Mouse (Mus musculus): ENCODE measurements around the gene C77080. TPM values are rescaled to one million over a fixed set of nuclear protein-coding genes. Genes with fewer than 3 reads are reported as not detected.

Gene C77080
- polyA plus RNA-seq, 1 experiment from 2014 or later = 4.5 TPM

GRCm38 (mm10) chr4:129248243-129248767, 12.9 kb downstream of the C77080 start:
- peaks cover 5% of the 10 kb centered on the region for H3K27me3 ChIP-seq (ENCODE audit: control insufficient read depth, insufficient read depth, low read length)
- 1% methylated on average over 21 of the region's 74 CpGs for WGBS
- ATAC-seq (ENCODE audit: low read depth) = no peak

GRCm38 (mm10) chr4:129247381-129248242, 13.6 kb downstream of the C77080 start:
- H3K9me3 ChIP-seq (ENCODE audit: control insufficient read depth, low read length) = no peaks in the 10 kb centered on the region
- H3K4me1 ChIP-seq (ENCODE audit: control insufficient read depth, insufficient read depth, low read length) = peaks cover 16% of the 10 kb centered on the region; the same call in 1 of the 2 replicates
- WGBS = 14% methylated on average over 24 of the region's 24 CpGs
- peak overlapping the region; percentile 44 for H3K4me3 ChIP-seq (ENCODE audit: low read depth, low read length)
- ATAC-seq (ENCODE audit: low read depth) = no peak
- peak overlapping the region; percentile 60 for H3K9ac ChIP-seq (replicated peaks; ENCODE audit: low read depth, low read length)
- H3K27me3 ChIP-seq (ENCODE audit: control insufficient read depth, insufficient read depth, low read length) = peaks cover 5% of the 10 kb centered on the region
- H3K36me3 ChIP-seq (ENCODE audit: control insufficient read depth, insufficient read depth, low read length) = no peaks in the 10 kb centered on the region
- H3K4me2 ChIP-seq (ENCODE audit: low read depth, low read length) = peak overlapping the region; percentile 87
- no peak overlapping the region for H3K27ac ChIP-seq (ENCODE audit: low read depth, low read length)

More at GRCm38 (mm10) chr4:129248243-129248767, 12.9 kb downstream of the C77080 start:
- peaks cover 16% of the 10 kb centered on the region; the same call in 1 of the 2 replicates for H3K4me1 ChIP-seq (ENCODE audit: control insufficient read depth, insufficient read depth, low read length)
- peak overlapping the region; percentile 44 for H3K4me3 ChIP-seq (ENCODE audit: low read depth, low read length)
- no peaks in the 10 kb centered on the region for H3K9me3 ChIP-seq (ENCODE audit: control insufficient read depth, low read length)
- H3K9ac ChIP-seq (replicated peaks; ENCODE audit: low read depth, low read length) = peak overlapping the region; percentile 60
- peak overlapping the region; percentile 87 for H3K4me2 ChIP-seq (ENCODE audit: low read depth, low read length)
- H3K27ac ChIP-seq (ENCODE audit: low read depth, low read length) = no peak overlapping the region
- H3K36me3 ChIP-seq (ENCODE audit: control insufficient read depth, insufficient read depth, low read length) = no peaks in the 10 kb centered on the region

GRCm38 (mm10) chr4:129246360-129247301, 14.6 kb downstream of the C77080 start:
- ATAC-seq (ENCODE audit: low read depth) = no peak
- Histone ChIP-seq H3K9ac (replicated peaks; ENCODE audit: low read depth, low read length) (no peak overlapping the region), H3K27me3 (ENCODE audit: control insufficient read depth, insufficient read depth, low read length) (peaks cover 5% of the 10 kb centered on the region), H3K4me3 (ENCODE audit: low read depth, low read length) (no peak overlapping the region), H3K27ac (ENCODE audit: low read depth, low read length) (no peak overlapping the region), H3K36me3 (ENCODE audit: control insufficient read depth, insufficient read depth, low read length) (no peaks in the 10 kb centered on the region), H3K4me2 (ENCODE audit: low read depth, low read length) (no peak overlapping the region), H3K4me1 (ENCODE audit: control insufficient read depth, insufficient read depth, low read length) (peaks cover 15% of the 10 kb centered on the region; the same call in 1 of the 2 replicates), H3K9me3 (ENCODE audit: control insufficient read depth, low read length) (no peaks in the 10 kb centered on the region)
- WGBS = 40% methylated on average over 14 of the region's 15 CpGs

GRCm38 (mm10) chr4:129244802-129245201, 16.4 kb downstream of the C77080 start:
- Histone ChIP-seq H3K27ac (ENCODE audit: low read depth, low read length) (no peak overlapping the region), H3K36me3 (ENCODE audit: control insufficient read depth, insufficient read depth, low read length) (no peaks in the 10 kb centered on the region), H3K9me3 (ENCODE audit: control insufficient read depth, low read length) (no peaks in the 10 kb centered on the region), H3K4me2 (ENCODE audit: low read depth, low read length) (no peak overlapping the region), H3K4me3 (ENCODE audit: low read depth, low read length) (no peak overlapping the region), H3K9ac (replicated peaks; ENCODE audit: low read depth, low read length) (no peak overlapping the region), H3K27me3 (ENCODE audit: control insufficient read depth, insufficient read depth, low read length) (peaks cover 5% of the 10 kb centered on the region), H3K4me1 (ENCODE audit: control insufficient read depth, insufficient read depth, low read length) (0 out of 2 replicates have a peak, but pooled peaks cover 6% of the 10 kb centered on the region)
- no peak for ATAC-seq (ENCODE audit: low read depth)
- WGBS = 80% methylated on average over 4 of the region's 4 CpGs

GRCm38 (mm10) chr4:129242761-129243160, 18.4 kb downstream of the C77080 start:
- Histone ChIP-seq H3K36me3 (ENCODE audit: control insufficient read depth, insufficient read depth, low read length) (no peaks in the 10 kb centered on the region), H3K27me3 (ENCODE audit: control insufficient read depth, insufficient read depth, low read length) (peaks cover 3% of the 10 kb centered on the region; the same call in 1 of the 2 replicates), H3K27ac (ENCODE audit: low read depth, low read length) (no peak overlapping the region), H3K9ac (replicated peaks; ENCODE audit: low read depth, low read length) (no peak overlapping the region), H3K4me3 (ENCODE audit: low read depth, low read length) (no peak overlapping the region), H3K9me3 (ENCODE audit: control insufficient read depth, low read length) (no peaks in the 10 kb centered on the region), H3K4me1 (ENCODE audit: control insufficient read depth, insufficient read depth, low read length) (peaks cover 10% of the 10 kb centered on the region), H3K4me2 (ENCODE audit: low read depth, low read length) (no peak overlapping the region)
- ATAC-seq (ENCODE audit: low read depth) = no peak
- WGBS = 27% methylated on average over 4 of the region's 4 CpGs

- Histone ChIP-seq H3K36me3 (ENCODE audit: control insufficient read depth, insufficient read depth, low read length) (no peaks in the 10 kb centered on the region), H3K4me2 (ENCODE audit: low read depth, low read length) (no peak overlapping the region), H3K27me3 (ENCODE audit: control insufficient read depth, insufficient read depth, low read length) (peaks cover 2% of the 10 kb centered on the region; the same call in 1 of the 2 replicates), H3K9me3 (ENCODE audit: control insufficient read depth, low read length) (no peaks in the 10 kb centered on the region), H3K4me1 (ENCODE audit: control insufficient read depth, insufficient read depth, low read length) (peaks cover 10% of the 10 kb centered on the region), H3K9ac (replicated peaks; ENCODE audit: low read depth, low read length) (no peak overlapping the region), H3K4me3 (ENCODE audit: low read depth, low read length) (no peak overlapping the region), H3K27ac (ENCODE audit: low read depth, low read length) (0 out of 2 replicates have a peak overlapping the region, but pooled peaks have one; percentile 8)
- ATAC-seq (ENCODE audit: low read depth) = no peak
- WGBS = 31% methylated on average over 4 of the region's 4 CpGs
Observed at GRCm38 (mm10) chr4:129242327-129242726, 18.9 kb downstream of the C77080 start.

- Histone ChIP-seq H3K27me3 (ENCODE audit: control insufficient read depth, insufficient read depth, low read length) (no peaks in the 10 kb centered on the region), H3K36me3 (ENCODE audit: control insufficient read depth, insufficient read depth, low read length) (no peaks in the 10 kb centered on the region), H3K4me2 (ENCODE audit: low read depth, low read length) (no peak overlapping the region), H3K4me1 (ENCODE audit: control insufficient read depth, insufficient read depth, low read length) (peaks cover 10% of the 10 kb centered on the region), H3K27ac (ENCODE audit: low read depth, low read length) (no peak overlapping the region), H3K9me3 (ENCODE audit: control insufficient read depth, low read length) (no peaks in the 10 kb centered on the region), H3K9ac (replicated peaks; ENCODE audit: low read depth, low read length) (no peak overlapping the region), H3K4me3 (ENCODE audit: low read depth, low read length) (no peak overlapping the region)
- 17% methylated on average over 7 of the region's 7 CpGs for WGBS
- no peak for ATAC-seq (ENCODE audit: low read depth)
Observed at GRCm38 (mm10) chr4:129241898-129242297, 19.3 kb downstream of the C77080 start.

- Histone ChIP-seq H3K4me3 (ENCODE audit: low read depth, low read length) (peak overlapping the region; percentile 74), H3K9me3 (ENCODE audit: control insufficient read depth, low read length) (no peaks in the 10 kb centered on the region), H3K9ac (replicated peaks; ENCODE audit: low read depth, low read length) (peak overlapping the region; percentile 76), H3K27me3 (ENCODE audit: control insufficient read depth, insufficient read depth, low read length) (no peaks in the 10 kb centered on the region), H3K27ac (ENCODE audit: low read depth, low read length) (peak overlapping the region; percentile 60), H3K4me2 (ENCODE audit: low read depth, low read length) (peak overlapping the region; percentile 83), H3K36me3 (ENCODE audit: control insufficient read depth, insufficient read depth, low read length) (no peaks in the 10 kb centered on the region), H3K4me1 (ENCODE audit: control insufficient read depth, insufficient read depth, low read length) (peaks cover 10% of the 10 kb centered on the region)
- WGBS = 2% methylated on average over 27 of the region's 29 CpGs
- ATAC-seq (ENCODE audit: low read depth) = peak; percentile 88
Observed at GRCm38 (mm10) chr4:129239075-129239474, 22.1 kb downstream of the C77080 start.

All from neural tube, embryonic 14.5 days (tissue).